Mouse (Mus musculus): ENCODE data around the gene Utp6. TPM values are rescaled to one million over a fixed set of nuclear protein-coding genes. Genes with fewer than 3 reads are reported as not detected.
A peak's percentile ranks its signal among the peaks of the same experiment; 100 is the strongest.
"Not testable (repeated sequence)": the region's sequence is repeated elsewhere in the genome, so short reads cannot be mapped to it uniquely, and the experiment has no call there.

Gene Utp6
- polyA plus RNA-seq, 1 experiment from 2014 or later: 49.9 TPM

DNA sequence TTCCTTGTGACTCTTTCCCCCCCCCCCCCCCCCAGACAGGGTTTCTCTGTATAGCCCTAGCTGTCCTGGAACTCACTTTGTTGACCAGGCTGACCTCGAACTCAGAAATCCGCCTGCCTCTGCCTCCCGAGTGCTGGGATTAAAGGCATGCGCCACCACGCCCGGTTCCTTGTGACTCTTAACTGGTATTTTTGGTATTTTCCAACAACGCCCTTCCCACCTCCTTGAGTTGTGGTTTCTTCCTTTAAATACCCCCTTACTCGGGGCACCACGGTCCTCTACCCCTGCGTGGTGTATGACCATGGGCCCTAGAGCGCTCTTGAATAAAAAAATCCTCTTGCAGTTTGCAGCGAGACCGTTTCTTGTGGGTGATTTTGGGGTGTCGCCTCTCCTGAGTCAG is 14.9 kb upstream of the Utp6 start:
- H3K4me2 ChIP-seq (replicated peaks); H3K36me3 ChIP-seq; H3K4me1 ChIP-seq (replicated peaks); H3K27ac ChIP-seq; H3K9ac ChIP-seq (replicated peaks); H3K4me3 ChIP-seq (replicated peaks); ATAC-seq; H3K9me3 ChIP-seq: not testable (repeated sequence)
- 94% methylated on average over 14 of the region's 14 CpGs for WGBS
- H3K27me3 ChIP-seq: peaks cover 17% of the 10 kb centered on the region

DNA sequence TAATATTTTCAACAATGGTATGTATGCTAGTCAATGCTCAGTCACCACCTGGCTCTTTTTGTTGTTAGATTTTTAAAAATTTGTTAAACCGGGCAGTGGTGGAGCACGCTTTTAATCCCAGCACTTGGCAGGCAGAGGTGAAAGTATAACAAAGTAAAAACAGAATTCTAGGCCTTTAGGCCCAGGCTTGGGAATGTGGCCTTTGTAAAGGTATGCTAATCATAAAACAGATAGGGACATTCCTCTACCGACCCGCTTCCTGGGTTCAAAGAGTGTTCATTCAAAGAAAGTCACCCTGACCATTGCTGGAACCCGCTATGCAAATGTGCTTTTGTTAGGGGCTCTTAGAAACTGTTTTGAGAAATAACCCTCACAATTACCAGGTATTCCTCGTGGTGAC is 14.5 kb upstream of the Utp6 start:
- H3K4me2 ChIP-seq (replicated peaks); H3K9me3 ChIP-seq; H3K27ac ChIP-seq; H3K36me3 ChIP-seq; H3K9ac ChIP-seq (replicated peaks); H3K4me3 ChIP-seq (replicated peaks); H3K4me1 ChIP-seq (replicated peaks); ATAC-seq: not testable (repeated sequence)
- 78% methylated on average over 6 of the region's 6 CpGs for WGBS
- H3K27me3 ChIP-seq: peaks cover 17% of the 10 kb centered on the region

DNA sequence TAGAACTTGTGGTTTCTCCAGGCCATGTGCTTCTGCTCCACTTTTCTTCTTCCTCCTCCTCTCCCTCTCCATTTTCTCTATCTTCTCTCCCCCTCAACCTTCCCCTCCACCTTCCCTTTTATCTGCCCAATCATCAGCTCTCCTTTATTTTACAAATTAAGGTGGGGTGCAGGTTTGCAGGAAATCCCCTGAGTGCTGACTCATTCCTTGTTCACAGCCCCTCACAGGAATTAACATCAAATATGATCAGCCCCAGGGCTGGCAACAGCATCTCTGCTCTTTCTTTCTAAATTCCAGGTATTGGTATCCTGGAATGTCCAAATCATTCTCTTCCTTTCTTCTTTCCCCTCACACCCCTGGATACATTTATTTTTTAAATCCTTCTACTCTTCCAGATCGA is 14.0 kb upstream of the Utp6 start:
- ATAC-seq: no peak
- WGBS: 92% methylated on average over 1 of the region's 1 CpGs
- H3K9me3 ChIP-seq: no peaks in the 10 kb centered on the region
- peaks cover 17% of the 10 kb centered on the region for H3K27me3 ChIP-seq
- H3K36me3 ChIP-seq: no peaks in the 10 kb centered on the region
- H3K4me2 ChIP-seq (replicated peaks): no peak overlapping the region
- H3K9ac ChIP-seq (replicated peaks): no peak overlapping the region
- no peak overlapping the region for H3K27ac ChIP-seq
- no peak overlapping the region for H3K4me3 ChIP-seq (replicated peaks)
- H3K4me1 ChIP-seq (replicated peaks): peaks cover 7% of the 10 kb centered on the region

DNA sequence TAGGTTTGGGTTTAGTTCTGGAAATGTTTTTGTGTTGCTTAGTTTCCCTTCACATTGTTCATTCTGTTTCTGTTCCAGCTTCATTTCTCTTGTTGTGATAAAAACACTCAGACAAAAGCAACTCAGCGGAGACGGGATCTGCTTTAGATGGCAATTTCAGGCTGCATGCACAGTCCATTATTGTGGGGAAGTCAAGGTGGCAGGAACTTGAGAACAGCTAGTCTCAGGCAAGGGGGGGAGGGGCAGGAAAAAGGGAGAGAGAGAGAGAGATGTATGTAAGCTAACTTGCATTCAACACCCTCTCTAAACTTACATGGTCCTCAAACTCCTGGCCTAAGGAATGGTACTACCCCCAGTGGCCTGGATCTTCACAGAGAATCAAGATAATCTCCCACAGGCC is 13.2 kb upstream of the Utp6 start:
- H3K9ac ChIP-seq (replicated peaks): no peak overlapping the region
- 61% methylated on average over 2 of the region's 2 CpGs for WGBS
- no peak overlapping the region for H3K4me2 ChIP-seq (replicated peaks)
- ATAC-seq: no peak
- no peaks in the 10 kb centered on the region for H3K9me3 ChIP-seq
- no peaks in the 10 kb centered on the region for H3K36me3 ChIP-seq
- H3K4me1 ChIP-seq (replicated peaks): peaks cover 7% of the 10 kb centered on the region
- H3K27me3 ChIP-seq: peaks cover 17% of the 10 kb centered on the region
- no peak overlapping the region for H3K27ac ChIP-seq
- H3K4me3 ChIP-seq (replicated peaks): no peak overlapping the region

DNA sequence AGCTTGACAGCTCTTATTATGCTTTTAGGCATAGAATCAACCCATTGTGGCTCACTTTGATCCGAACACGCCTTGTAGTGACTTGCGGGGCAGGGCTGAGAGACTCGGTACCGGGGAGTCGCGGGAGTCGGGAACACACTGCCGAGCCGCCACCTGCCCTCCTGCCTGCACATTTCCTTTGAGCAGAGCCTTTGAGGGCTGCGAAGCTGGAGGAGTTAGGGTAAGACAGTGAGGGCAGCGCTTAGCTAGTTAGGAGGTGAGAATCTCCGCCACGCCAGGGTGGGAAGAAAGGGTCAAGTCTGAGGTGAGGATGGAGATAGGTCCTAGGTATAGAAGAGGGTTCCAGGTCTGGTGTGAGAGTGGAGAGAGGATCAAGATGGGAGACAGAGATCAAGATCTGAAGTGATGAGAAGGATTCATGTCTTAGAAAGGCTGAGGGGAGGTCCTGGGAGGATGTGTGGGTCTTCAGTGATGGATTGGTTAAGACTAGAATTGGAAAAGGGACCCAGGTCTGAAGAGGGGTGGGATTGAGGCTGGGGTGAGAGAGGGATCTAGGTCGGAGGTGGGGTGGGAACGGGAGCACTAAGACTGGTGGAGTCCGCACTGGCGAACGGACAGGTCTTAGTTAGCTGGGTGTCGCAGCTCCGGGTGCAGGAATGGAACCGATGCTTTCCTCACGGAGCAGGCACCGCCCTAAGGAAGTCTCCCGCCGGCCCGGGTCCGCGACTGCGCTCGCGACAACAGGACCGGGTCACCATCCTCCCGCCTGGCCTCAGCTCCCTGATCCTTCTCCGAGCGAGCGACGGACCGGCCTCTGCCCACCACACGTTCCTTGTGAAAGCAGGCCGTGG is 11.7 kb upstream of the Utp6 start:
- ATAC-seq: peak; percentile 43; the same call in 1 of the 2 replicates
- H3K27me3 ChIP-seq: peaks cover 17% of the 10 kb centered on the region
- H3K4me2 ChIP-seq (replicated peaks): peak overlapping the region; percentile 81
- H3K4me3 ChIP-seq (replicated peaks): peak overlapping the region; percentile 54
- H3K36me3 ChIP-seq: no peaks in the 10 kb centered on the region
- H3K27ac ChIP-seq: no peak overlapping the region
- under 1% methylated on average over 41 of the region's 41 CpGs for WGBS
- peak overlapping the region; percentile 72 for H3K9ac ChIP-seq (replicated peaks)
- peaks cover 7% of the 10 kb centered on the region for H3K4me1 ChIP-seq (replicated peaks)
- H3K9me3 ChIP-seq: no peaks in the 10 kb centered on the region

DNA sequence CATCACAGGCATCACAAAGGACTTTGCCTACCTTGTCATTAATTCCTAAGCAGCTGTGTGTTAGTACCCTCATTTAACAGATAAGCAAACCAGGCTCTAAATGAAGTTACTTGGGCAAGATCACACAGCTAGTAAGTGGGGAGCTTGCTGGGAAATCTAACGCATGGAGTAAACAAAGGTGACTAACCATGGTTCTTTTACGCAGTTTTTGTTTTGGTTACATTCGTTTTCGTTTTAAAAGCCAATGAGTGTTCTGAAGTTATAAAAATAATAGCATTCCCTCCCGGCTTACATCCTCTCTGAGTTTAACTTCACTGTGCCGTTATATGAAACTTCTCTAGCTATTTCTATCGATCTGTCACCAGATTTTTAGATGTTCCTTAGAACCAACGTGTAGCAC is 10.9 kb upstream of the Utp6 start:
- ATAC-seq: no peak
- Histone ChIP-seq H3K9ac (replicated peaks) (no peak overlapping the region), H3K9me3 (no peaks in the 10 kb centered on the region), H3K36me3 (no peaks in the 10 kb centered on the region), H3K27me3 (peaks cover 17% of the 10 kb centered on the region), H3K4me3 (replicated peaks) (peak overlapping the region; percentile 54), H3K27ac (no peak overlapping the region), H3K4me2 (replicated peaks) (peak overlapping the region; percentile 81), H3K4me1 (replicated peaks) (peaks cover 7% of the 10 kb centered on the region)
- 18% methylated on average over 8 of the region's 8 CpGs for WGBS

DNA sequence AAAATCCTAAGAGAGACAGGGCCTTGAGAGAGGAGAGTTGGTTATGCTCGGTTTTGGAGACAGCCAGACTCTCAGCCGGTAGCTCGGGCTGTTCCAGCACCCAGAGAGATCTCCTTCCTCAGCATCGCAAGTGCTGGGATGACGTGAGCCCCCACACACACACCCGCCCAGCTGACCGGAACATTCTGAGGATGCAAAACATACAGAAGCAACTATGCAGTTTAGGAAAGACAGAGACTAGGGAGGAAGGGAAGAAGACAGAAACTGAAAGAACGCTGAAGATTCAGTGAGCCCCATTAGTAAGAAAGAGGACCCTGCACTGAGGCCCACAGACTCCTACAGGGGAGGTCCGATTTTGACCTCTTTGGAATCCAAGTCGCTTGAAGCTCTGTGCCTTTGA is 5.6 kb upstream of the Utp6 start:
- H3K4me1 ChIP-seq (replicated peaks): no peaks in the 10 kb centered on the region
- H3K4me2 ChIP-seq (replicated peaks): no peak overlapping the region
- H3K4me3 ChIP-seq (replicated peaks): no peak overlapping the region
- ATAC-seq: no peak
- no peak overlapping the region for H3K27ac ChIP-seq
- WGBS: 82% methylated on average over 10 of the region's 10 CpGs
- H3K27me3 ChIP-seq: peaks cover 9% of the 10 kb centered on the region; the same call in 1 of the 2 replicates
- H3K36me3 ChIP-seq: no peaks in the 10 kb centered on the region
- H3K9me3 ChIP-seq: no peaks in the 10 kb centered on the region
- H3K9ac ChIP-seq (replicated peaks): no peak overlapping the region

DNA sequence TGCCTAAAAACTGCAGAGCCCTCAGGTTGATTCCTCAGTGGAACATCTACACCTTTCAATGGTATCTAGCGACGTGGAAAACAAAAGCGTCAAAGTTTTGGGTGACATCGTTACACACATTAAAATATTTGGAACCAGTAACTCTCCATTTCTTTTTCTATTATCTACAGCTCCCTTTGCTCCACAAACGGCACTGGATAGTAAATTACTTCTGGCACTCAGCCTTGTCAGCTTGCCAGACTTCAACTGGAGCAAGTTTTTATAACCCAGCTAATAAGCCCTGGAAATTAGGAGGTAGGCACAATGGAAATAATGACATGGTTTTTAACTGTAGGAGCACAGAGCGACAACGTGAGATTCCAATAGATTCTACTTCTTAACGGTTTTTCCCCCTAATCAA is 3.7 kb upstream of the Utp6 start:
- Histone ChIP-seq H3K27ac (no peak overlapping the region), H3K4me2 (replicated peaks) (no peak overlapping the region), H3K36me3 (no peaks in the 10 kb centered on the region), H3K9me3 (no peaks in the 10 kb centered on the region), H3K9ac (replicated peaks) (no peak overlapping the region), H3K27me3 (peaks cover 9% of the 10 kb centered on the region; the same call in 1 of the 2 replicates), H3K4me1 (replicated peaks) (peaks cover 8% of the 10 kb centered on the region), H3K4me3 (replicated peaks) (no peak overlapping the region)
- no peak for ATAC-seq
- WGBS: 71% methylated on average over 8 of the region's 8 CpGs

DNA sequence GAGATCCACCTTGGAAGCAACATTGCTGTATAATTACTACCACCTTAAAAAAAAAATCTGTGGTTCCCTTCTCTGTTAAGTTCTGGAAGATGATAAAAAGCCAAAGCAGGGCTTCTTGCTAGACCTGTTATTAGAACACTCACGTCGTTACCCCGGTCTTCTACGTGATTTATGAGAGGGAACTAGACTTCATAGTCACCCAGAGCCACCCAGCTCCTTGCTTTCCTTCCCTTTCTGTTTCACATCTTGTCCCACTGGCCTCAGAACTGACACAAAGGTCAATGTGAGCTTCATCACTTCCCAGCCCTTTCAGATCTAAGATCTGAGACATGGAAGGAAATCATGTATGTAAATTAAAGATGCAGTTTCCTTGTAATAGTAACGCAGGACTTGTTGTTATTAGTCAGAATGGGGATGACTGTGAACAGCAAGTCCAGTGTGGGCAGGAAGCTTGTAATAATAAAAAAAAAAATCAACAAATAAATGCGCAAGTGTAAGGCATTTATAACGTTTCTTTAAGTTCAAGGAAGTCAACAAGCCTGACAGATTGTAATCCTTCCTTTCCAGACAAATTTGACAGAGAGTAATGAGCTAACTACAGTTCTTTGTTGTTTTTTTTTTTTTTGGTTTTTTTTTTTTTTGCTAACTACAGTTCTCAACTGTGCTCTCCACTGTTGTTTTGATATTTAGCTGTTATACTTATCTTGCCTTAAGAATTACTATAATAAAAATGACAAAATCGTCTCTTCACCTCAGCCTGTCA is 1.2 kb upstream of the Utp6 start:
- no peak for ATAC-seq
- H3K36me3 ChIP-seq: peaks cover 16% of the 10 kb centered on the region
- no peak overlapping the region for H3K27ac ChIP-seq
- H3K4me3 ChIP-seq (replicated peaks): no peak overlapping the region; the same call in 1 of the 2 replicates
- whole genome bisulfite sequencing: 82% methylated on average over 8 of the region's 8 CpGs
- peak overlapping the region; percentile 74; the same call in 1 of the 2 replicates for H3K4me2 ChIP-seq (replicated peaks)
- no peak overlapping the region for H3K9ac ChIP-seq (replicated peaks)
- peaks cover 11% of the 10 kb centered on the region for H3K4me1 ChIP-seq (replicated peaks)
- H3K9me3 ChIP-seq: no peaks in the 10 kb centered on the region
- H3K27me3 ChIP-seq: peaks cover 9% of the 10 kb centered on the region; the same call in 1 of the 2 replicates

DNA sequence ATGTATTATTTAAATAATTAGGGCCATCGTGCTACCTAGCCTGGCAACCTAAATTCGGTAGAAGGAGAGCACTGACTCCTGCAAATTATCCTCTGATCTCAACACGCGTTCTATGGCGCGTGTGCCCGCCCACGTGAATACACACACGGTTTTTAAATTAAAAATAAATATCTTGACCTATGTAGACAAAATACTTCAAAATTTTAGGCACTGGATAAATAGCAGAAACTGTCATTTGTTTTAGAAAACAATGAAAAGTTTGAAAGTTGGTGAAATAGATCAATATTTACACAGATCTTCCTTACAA is 640 bp upstream of the Utp6 start:
- Histone ChIP-seq H3K9ac (replicated peaks) (peak overlapping the region; percentile 56; the same call in 1 of the 2 replicates), H3K9me3 (no peaks in the 10 kb centered on the region), H3K4me2 (replicated peaks) (peak overlapping the region; percentile 74), H3K36me3 (peaks cover 21% of the 10 kb centered on the region), H3K4me3 (replicated peaks) (peak overlapping the region; percentile 62), H3K27ac (no peak overlapping the region), H3K4me1 (replicated peaks) (peaks cover 11% of the 10 kb centered on the region), H3K27me3 (peaks cover 9% of the 10 kb centered on the region; the same call in 1 of the 2 replicates)
- WGBS: 7% methylated on average over 9 of the region's 9 CpGs
- ATAC-seq: peak; percentile 19; the same call in 1 of the 2 replicates

DNA sequence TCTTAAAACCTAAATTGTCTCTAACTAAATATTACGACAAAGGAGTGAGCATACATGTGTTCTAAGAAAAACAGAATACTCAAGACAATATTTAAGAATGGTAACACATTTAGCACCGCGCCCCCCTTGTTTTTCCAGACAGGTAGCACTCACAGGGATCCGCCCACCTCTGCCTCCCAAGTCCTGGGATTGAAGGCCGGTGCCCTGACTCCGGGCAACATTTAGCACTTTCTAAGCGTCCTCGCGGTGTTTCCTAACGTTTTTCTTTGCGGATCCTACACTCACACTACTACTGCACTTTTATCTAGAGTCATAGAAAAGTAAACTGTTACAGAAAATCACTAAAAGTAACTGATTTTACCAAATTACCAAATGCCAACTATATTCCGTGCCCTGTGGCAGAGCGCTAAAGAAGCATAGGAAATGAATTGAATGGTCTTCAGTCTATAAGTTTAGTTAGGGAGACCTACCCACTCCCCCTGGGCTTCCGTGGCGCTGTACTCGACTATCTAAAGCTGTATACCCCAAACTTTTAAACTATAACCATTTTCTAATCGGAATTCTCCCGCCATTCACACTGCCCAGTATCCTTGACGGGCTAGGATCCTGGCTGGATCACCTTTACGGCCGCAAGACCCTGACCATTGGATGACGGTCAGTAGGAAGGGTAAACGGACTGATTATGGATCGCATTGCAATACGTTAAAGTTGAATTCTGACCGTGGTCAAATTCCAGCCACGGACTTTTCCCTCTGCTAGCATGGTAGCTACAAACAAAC is 655 bp downstream of the Utp6 start:
- H3K27ac ChIP-seq: no peak overlapping the region
- no peaks in the 10 kb centered on the region for H3K9me3 ChIP-seq
- peak overlapping the region; percentile 62 for H3K4me3 ChIP-seq (replicated peaks)
- H3K4me2 ChIP-seq (replicated peaks): peak overlapping the region; percentile 74
- peaks cover 9% of the 10 kb centered on the region; the same call in 1 of the 2 replicates for H3K27me3 ChIP-seq
- 8% methylated on average over 27 of the region's 27 CpGs for WGBS
- H3K9ac ChIP-seq (replicated peaks): peak overlapping the region; percentile 65
- peak; percentile 55 for ATAC-seq
- peaks cover 33% of the 10 kb centered on the region for H3K36me3 ChIP-seq
- H3K4me1 ChIP-seq (replicated peaks): peaks cover 11% of the 10 kb centered on the region

DNA sequence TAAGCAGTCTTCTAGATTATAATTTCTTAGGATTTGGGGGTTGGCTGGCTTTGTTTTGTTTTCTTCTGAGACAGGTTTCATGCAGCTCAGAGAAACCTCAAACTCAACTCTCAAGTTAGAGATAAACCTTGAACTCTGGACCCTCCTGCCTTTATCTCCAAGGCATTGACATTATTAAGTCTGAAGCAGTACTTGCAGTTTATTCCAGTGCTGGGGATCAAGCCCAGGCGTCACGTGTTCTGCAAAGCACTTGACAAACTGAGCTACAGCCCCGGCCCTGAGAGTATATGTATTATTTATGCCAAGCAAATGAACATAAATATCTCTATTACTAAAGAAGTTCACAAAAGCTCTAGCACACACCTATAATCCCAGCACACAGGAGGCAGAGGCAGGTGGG is 14.9 kb downstream of the Utp6 start:
- ATAC-seq: no peak
- Histone ChIP-seq H3K4me2 (replicated peaks) (no peak overlapping the region), H3K27ac (no peak overlapping the region), H3K9ac (replicated peaks) (no peak overlapping the region), H3K4me3 (replicated peaks) (no peak overlapping the region), H3K36me3 (peaks cover 79% of the 10 kb centered on the region), H3K27me3 (no peaks in the 10 kb centered on the region), H3K4me1 (replicated peaks) (no peaks in the 10 kb centered on the region), H3K9me3 (no peaks in the 10 kb centered on the region)
- 95% methylated on average over 3 of the region's 3 CpGs for WGBS
